Mouse (Mus musculus) erythroblast, embryonic 14.5 days (primary cell): ENCODE data around the gene Them7. TPM values are rescaled to one million over a fixed set of nuclear protein-coding genes. Genes with fewer than 3 reads are reported as not detected.

Source experiments
- H3K27me3 ChIP-seq: 2 replicates; pipeline ENCODE4 v1.6.1; 2012; ENCODE audit warnings: inconsistent platforms; ENCODE audit not compliant: control insufficient read depth
- H3K36me3 ChIP-seq: 2 replicates; pipeline ENCODE4 v1.6.1; 2012; ENCODE audit warnings: mild to moderate bottlenecking, inconsistent platforms; ENCODE audit not compliant: control insufficient read depth
- H3K4me1 ChIP-seq: 2 replicates; pipeline ENCODE4 v1.6.1; 2012; ENCODE audit warnings: inconsistent platforms; ENCODE audit not compliant: control insufficient read depth
- H3K4me3 ChIP-seq: replicated peaks from 2 replicates; pipeline ENCODE3; 2012; ENCODE audit warnings: moderate library complexity, mild to moderate bottlenecking, inconsistent platforms
- H3K9me3 ChIP-seq: 2 replicates; pipeline ENCODE4 v1.6.1; 2012; ENCODE audit warnings: low read length, inconsistent platforms, mixed read lengths; ENCODE audit not compliant: control insufficient read depth
- GATA1 ChIP-seq: IDR thresholded peaks from 2 replicates; pipeline ENCODE4 v1.6.1; 2012; ENCODE audit warnings: low read length, inconsistent platforms, mixed read lengths
- TAL1 ChIP-seq: IDR thresholded peaks from 3 replicates; pipeline ENCODE4 v1.6.1; 2012; ENCODE audit warnings: low read length, inconsistent platforms, mixed read lengths
- polyA plus RNA-seq: library from polyadenylated mRNA; stranded (reverse); fragments of >175 nt; gene quantifications from 2 replicates; pipeline ENCODE4 v1.2.3, GENCODE M21; 2012

Gene Them7
- polyA plus RNA-seq, 1 experiment, result not detected

GRCm38 (mm10) chr2:105284855-105285254 lies 60.7 kb downstream of the Them7 start:
- H3K4me1 ChIP-seq, result no peaks in the 10 kb centered on the region
- no peak for TF ChIP-seq TAL1
- TF ChIP-seq GATA1, result no peak
- no peaks in the 10 kb centered on the region for H3K27me3 ChIP-seq
- no peak overlapping the region for H3K4me3 ChIP-seq
- no peaks in the 10 kb centered on the region for H3K36me3 ChIP-seq
- H3K9me3 ChIP-seq, result no peaks in the 10 kb centered on the region

- no peak for TF ChIP-seq GATA1
- no peak for TF ChIP-seq TAL1
- no peak overlapping the region for H3K4me3 ChIP-seq
- no peaks in the 10 kb centered on the region for H3K27me3 ChIP-seq
- no peaks in the 10 kb centered on the region for H3K4me1 ChIP-seq
- H3K9me3 ChIP-seq, result no peaks in the 10 kb centered on the region
- H3K36me3 ChIP-seq, result no peaks in the 10 kb centered on the region
Measured at GRCm38 (mm10) chr2:105295823-105296222, 71.7 kb downstream of the Them7 start.

DNA sequence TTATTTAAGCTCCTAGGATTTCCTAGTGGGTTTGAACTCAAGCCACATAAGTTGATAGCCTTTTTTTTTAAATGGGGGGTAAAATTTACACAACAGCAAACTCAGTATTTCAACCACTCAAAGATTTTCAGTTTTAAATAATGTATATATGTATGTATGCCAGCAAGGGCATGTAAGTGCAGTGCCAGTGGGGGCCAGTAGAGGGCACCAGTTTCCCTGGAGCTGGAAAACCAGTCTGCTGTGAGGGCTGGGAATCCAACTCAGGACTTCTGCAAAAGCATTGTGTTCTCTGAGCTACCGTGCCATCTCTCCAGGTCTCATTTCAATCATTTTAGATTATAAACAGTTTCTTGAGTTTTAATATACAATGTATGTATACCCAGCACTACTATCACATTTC lies 74.8 kb downstream of the Them7 start:
- Histone ChIP-seq H3K4me3 (no peak overlapping the region), H3K4me1 (no peaks in the 10 kb centered on the region), H3K9me3 (no peaks in the 10 kb centered on the region), H3K27me3 (no peaks in the 10 kb centered on the region), H3K36me3 (no peaks in the 10 kb centered on the region)
- TF ChIP-seq GATA1 (no peak), TAL1 (no peak)

DNA sequence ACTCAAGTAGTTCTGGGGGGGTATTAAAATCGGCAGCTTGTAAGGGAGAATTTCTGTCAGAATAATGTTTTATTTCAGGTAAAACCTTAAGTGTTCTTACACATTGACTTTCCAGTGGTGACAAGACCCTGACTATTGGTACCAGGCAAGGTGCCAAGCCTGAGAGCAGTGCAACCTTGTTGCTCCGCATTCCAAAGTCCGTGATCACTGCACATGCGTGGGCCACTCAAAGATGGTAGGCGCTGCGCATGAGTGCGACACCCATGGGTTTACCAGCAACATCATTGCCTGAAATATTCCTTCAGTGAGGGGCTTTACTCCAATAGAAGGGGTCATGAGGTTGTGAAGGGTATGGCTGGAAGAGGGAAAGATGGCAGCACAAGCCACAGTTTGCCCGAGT lies 77.0 kb downstream of the Them7 start:
- Histone ChIP-seq H3K27me3 (no peaks in the 10 kb centered on the region), H3K9me3 (no peaks in the 10 kb centered on the region), H3K4me3 (no peak overlapping the region), H3K36me3 (no peaks in the 10 kb centered on the region), H3K4me1 (no peaks in the 10 kb centered on the region)
- TF ChIP-seq TAL1, result no peak

GRCm38 (mm10) chr2:105301531-105301930 lies 77.4 kb downstream of the Them7 start:
- Histone ChIP-seq H3K4me3 (no peak overlapping the region), H3K36me3 (no peaks in the 10 kb centered on the region), H3K27me3 (no peaks in the 10 kb centered on the region), H3K4me1 (no peaks in the 10 kb centered on the region), H3K9me3 (no peaks in the 10 kb centered on the region)
- TF ChIP-seq GATA1 (no peak), TAL1 (no peak)

DNA sequence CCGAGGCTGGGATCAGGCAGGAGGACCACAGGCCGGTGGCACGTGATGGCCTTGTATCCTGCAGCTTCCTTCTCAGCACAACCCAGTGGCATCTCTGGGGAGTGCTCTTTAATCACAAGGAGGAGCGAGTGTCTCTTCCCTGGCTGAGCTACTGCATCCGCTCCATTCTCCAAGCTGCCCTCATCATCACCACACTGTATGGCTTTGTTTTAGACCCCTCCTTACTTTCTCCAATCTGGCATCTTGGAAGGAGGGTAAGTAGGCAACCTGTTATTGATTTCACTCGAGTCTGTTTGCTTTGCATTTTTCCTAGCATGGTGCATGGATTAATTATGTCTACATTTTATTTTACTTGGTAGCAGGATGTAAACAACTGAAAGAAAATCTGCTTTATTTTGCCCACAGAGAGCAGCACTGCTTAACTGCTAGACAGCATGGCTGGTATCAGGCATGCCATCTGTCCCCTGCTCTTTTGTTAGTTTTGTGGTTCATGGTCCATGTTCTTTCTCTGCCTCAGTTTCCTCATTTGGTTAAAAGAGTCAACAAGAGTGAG lies 79.9 kb downstream of the Them7 start:
- H3K4me1 ChIP-seq, result no peaks in the 10 kb centered on the region
- TF ChIP-seq TAL1, result no peak
- TF ChIP-seq GATA1, result no peak

GRCm38 (mm10) chr2:105305876-105306275 lies 81.8 kb downstream of the Them7 start:
- TF ChIP-seq TAL1, result no peak
- no peak for TF ChIP-seq GATA1
- Histone ChIP-seq H3K4me1 (no peaks in the 10 kb centered on the region), H3K9me3 (no peaks in the 10 kb centered on the region), H3K36me3 (no peaks in the 10 kb centered on the region), H3K27me3 (no peaks in the 10 kb centered on the region), H3K4me3 (no peak overlapping the region)

More for the DNA sequence above, 79.9 kb downstream of the Them7 start:
- Histone ChIP-seq H3K36me3 (no peaks in the 10 kb centered on the region), H3K9me3 (no peaks in the 10 kb centered on the region), H3K27me3 (no peaks in the 10 kb centered on the region), H3K4me3 (no peak overlapping the region)

GRCm38 (mm10) chr2:105311414-105311813 lies 87.3 kb downstream of the Them7 start:
- Histone ChIP-seq H3K9me3 (no peaks in the 10 kb centered on the region), H3K36me3 (no peaks in the 10 kb centered on the region), H3K27me3 (no peaks in the 10 kb centered on the region), H3K4me1 (no peaks in the 10 kb centered on the region), H3K4me3 (no peak overlapping the region)
- TF ChIP-seq TAL1 (no peak), GATA1 (no peak)

DNA sequence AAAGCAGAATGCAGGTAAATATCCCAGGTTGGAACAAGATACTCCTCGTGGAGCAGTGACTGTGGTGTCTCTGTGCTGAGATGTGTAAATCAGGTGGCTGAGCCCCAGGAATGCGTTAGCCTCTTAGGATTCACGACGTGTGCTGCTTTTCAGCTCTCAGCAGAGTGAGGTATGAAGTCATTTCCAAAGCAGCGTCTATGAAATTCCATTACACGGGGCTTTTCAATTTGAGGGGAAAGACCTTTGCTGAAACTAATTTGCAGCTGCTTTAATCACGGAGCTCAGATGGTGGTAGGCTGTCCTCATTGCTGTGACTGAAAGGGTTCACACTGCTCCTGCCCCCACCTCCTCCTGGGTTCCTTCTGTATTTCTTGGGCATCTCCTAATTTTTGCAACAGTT lies 87.9 kb downstream of the Them7 start:
- H3K4me3 ChIP-seq, result no peak overlapping the region
- no peaks in the 10 kb centered on the region for H3K36me3 ChIP-seq
- H3K9me3 ChIP-seq, result no peaks in the 10 kb centered on the region
- no peaks in the 10 kb centered on the region for H3K27me3 ChIP-seq
- TF ChIP-seq TAL1, result no peak
- TF ChIP-seq GATA1, result no peak
- no peaks in the 10 kb centered on the region for H3K4me1 ChIP-seq

DNA sequence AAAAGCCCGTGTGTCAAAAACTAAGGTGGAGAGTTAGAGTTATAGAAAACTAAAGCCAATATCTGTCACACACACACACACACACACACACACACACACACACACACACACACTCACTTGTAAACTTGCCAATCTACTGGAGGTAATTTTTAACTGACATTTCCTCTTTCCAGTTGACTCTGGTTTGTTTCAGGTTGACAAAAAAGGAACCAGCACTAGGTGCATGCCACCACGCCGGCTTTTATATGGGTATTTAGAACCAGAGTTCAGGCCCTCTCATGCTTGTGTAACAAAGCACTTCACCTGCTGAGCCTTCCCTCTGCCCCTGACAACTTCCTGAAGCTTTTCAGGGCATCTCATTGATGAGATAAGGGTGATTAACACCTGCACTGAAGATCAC lies 89.0 kb downstream of the Them7 start:
- H3K4me1 ChIP-seq, result no peaks in the 10 kb centered on the region
- TF ChIP-seq TAL1 (no peak), GATA1 (no peak)
- H3K36me3 ChIP-seq, result no peaks in the 10 kb centered on the region
- no peaks in the 10 kb centered on the region for H3K27me3 ChIP-seq
- H3K4me3 ChIP-seq, result no peak overlapping the region
- H3K9me3 ChIP-seq, result no peaks in the 10 kb centered on the region
